Mouse (Mus musculus): ENCODE measurements around the gene Wdr47.

- TF ChIP-seq CTCF (IDR thresholded peaks at IDR 0.05; ENCODE audit: extremely low read depth, insufficient read depth, low read length) (no peak), POLR2A (IDR thresholded peaks at IDR 0.05; ENCODE audit: extremely low read depth, insufficient read depth, low read length) (no peak)
Observed at GRCm38 (mm10) chr3:108562777-108563271, 28.3 kb upstream of the Wdr47 start.
